Mouse (Mus musculus) kidney, postnatal 0 days (tissue): ENCODE data around the gene Ccpg1os. TPM values are rescaled to one million over a fixed set of nuclear protein-coding genes. Genes with fewer than 3 reads are reported as not detected.

ENCODE experiments used
- ATAC-seq: fragments of 200-750 bp; cut with Nextera tagmentation; replicated peaks from 2 replicates; pipeline ENCODE4 v1.8.0; 2017; ENCODE audit warnings: low read depth, moderate number of reproducible peaks, moderate TSS enrichment, moderate library complexity; ENCODE audit not compliant: low FRiP score
- DNase-seq: peaks from one replicate; pipeline ENCODE4 v3.0.0-alpha.2; 2016; ENCODE audit warnings: low spot score
- H3K27ac ChIP-seq: fragments of 300-500 bp; sonication (generic); 2 replicates; pipeline ENCODE4 v1.5.1; 2014; ENCODE audit warnings: mild to moderate bottlenecking
- H3K27me3 ChIP-seq: fragments of 300-500 bp; sonication (generic); 2 replicates; pipeline ENCODE4 v1.6.1; 2014; ENCODE audit warnings: low read length, mixed read lengths; ENCODE audit not compliant: insufficient read depth
- H3K36me3 ChIP-seq: fragments of 300-500 bp; sonication (generic); 2 replicates; pipeline ENCODE4 v1.6.1; 2014; ENCODE audit warnings: low read length, mixed read lengths; ENCODE audit not compliant: insufficient read depth
- H3K4me1 ChIP-seq: fragments of 300-500 bp; sonication (generic); replicated peaks from 2 replicates; pipeline ENCODE4 v1.6.1; 2014; ENCODE audit warnings: antibody characterized with exemption, low read length, mixed read lengths; ENCODE audit not compliant: insufficient read depth
- H3K4me2 ChIP-seq: fragments of 300-500 bp; sonication (generic); 2 replicates; pipeline ENCODE4 v1.6.1; 2014; ENCODE audit warnings: mild to moderate bottlenecking, low read length, moderate library complexity, mixed read lengths
- H3K4me3 ChIP-seq: fragments of 300-500 bp; sonication (generic); replicated peaks from 2 replicates; pipeline ENCODE4 v1.5.1; 2014; ENCODE audit warnings: low read depth, low read length
- H3K9ac ChIP-seq: fragments of 300-500 bp; sonication (generic); 2 replicates; pipeline ENCODE4 v1.6.1; 2014; ENCODE audit warnings: low read depth, low read length
- H3K9me3 ChIP-seq: fragments of 300-500 bp; sonication (generic); replicated peaks from 2 replicates; pipeline ENCODE4 v1.6.1; 2016; ENCODE audit warnings: low read length, inconsistent platforms, mixed read lengths
- CTCF ChIP-seq: IDR thresholded peaks from 2 replicates; pipeline ENCODE4 v1.5.1; 2016; ENCODE audit warnings: antibody characterized with exemption, low read depth, mild to moderate bottlenecking, moderate library complexity
- WGBS: fragments of 180-500 bp; shearing (Covaris S2); extraction: QIAGEN DNeasy Blood & Tissue Kit; methylation state at CpG from one replicate; pipeline ENCODE4 v1.1.7; 2014; 5-methylcytosine and 5-hydroxymethylcytosine counted together
- polyA plus RNA-seq: library from polyadenylated mRNA; unstranded; fragments of >200 nt; fragmentation: Nextera tagmentation; extraction: Ambion mirVana; gene quantifications from 2 replicates; pipeline ENCODE4 v1.2.1, GENCODE M21; 2015

The Ccpg1os gene
- polyA plus RNA-seq, 1 experiment from 2014 or later = 33.8 TPM

DNA sequence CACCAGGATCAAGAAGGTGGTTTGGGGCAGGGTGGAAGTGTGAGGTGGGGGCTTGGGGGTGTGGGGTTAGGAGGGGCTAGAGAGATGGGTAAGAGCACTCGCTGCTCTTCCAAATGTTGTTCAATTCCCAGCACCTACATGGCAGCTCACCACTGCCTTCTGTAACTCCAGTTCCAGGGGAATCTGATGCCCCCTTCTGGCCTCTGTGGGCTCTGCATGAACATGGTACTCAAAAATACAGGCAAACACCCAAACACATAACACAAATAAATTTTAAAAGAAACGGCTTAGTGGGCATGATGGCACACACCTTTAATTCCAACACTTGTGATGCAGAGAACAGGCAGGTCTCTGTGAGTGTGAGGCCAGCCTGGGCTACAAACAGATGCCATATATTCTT lies 30.4 kb downstream of the Ccpg1os start:
- peaks cover 5% of the 10 kb centered on the region; the same call in 1 of the 2 replicates for H3K4me1 ChIP-seq
- H3K4me3 ChIP-seq = no peak overlapping the region
- ATAC-seq = no peak
- WGBS = 55% methylated on average over 2 of the region's 2 CpGs
- no peak overlapping the region for H3K9ac ChIP-seq
- DNase-seq = no peak
- H3K27ac ChIP-seq = no peak overlapping the region
- no peaks in the 10 kb centered on the region for H3K36me3 ChIP-seq
- H3K4me2 ChIP-seq = no peak overlapping the region
- no peaks in the 10 kb centered on the region for H3K9me3 ChIP-seq
- TF ChIP-seq CTCF = peak; percentile 60
- H3K27me3 ChIP-seq = no peaks in the 10 kb centered on the region

DNA sequence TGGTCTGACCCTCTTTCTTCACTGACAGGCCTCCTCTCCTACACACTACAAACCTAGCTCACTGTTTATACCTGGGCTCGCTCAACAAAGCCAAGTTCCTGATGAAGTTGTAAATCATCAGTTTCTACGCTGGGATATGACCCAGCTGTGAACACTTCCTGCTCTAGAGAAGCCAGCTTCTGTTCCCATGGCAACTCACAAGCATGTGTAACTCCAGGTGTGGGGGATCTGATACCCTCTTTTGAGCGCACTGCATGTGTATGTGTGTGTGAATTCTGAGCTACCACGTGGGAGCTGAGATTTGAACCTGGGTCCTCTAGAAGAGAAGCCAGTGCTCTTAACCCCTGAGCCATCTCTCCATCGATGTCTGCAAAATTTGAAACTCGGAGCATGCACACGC lies 35.6 kb downstream of the Ccpg1os start:
- Histone ChIP-seq H3K9me3 (no peaks in the 10 kb centered on the region), H3K9ac (no peak overlapping the region), H3K4me1 (no peaks in the 10 kb centered on the region), H3K27me3 (no peaks in the 10 kb centered on the region), H3K4me3 (no peak overlapping the region), H3K36me3 (peaks cover 13% of the 10 kb centered on the region; the same call in 1 of the 2 replicates), H3K4me2 (no peak overlapping the region), H3K27ac (no peak overlapping the region)
- DNase-seq (peak; percentile 21), ATAC-seq (no peak)
- WGBS = 45% methylated on average over 7 of the region's 7 CpGs
- no peak for TF ChIP-seq CTCF

DNA sequence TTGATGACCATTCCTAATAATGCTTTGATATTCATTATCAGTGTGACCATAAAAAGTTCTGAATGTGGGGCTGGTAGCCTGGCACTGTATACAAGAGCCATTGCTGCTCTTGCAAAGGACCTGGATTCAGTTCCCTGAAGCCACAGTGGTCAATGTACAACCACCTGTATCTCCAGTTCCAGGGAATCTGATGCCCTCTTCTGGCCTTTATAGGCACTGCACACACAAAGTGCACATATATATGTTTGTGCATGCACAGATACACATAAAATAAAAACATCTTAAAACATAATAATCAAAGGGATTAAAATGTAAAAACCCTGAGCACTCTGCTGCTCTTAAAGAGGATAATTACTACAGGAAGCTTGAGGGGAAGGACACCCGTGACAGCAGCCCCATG lies 38.2 kb downstream of the Ccpg1os start:
- Histone ChIP-seq H3K27ac (no peak overlapping the region), H3K4me1 (no peaks in the 10 kb centered on the region), H3K9ac (no peak overlapping the region), H3K4me2 (no peak overlapping the region), H3K36me3 (peaks cover 13% of the 10 kb centered on the region; the same call in 1 of the 2 replicates), H3K4me3 (no peak overlapping the region), H3K27me3 (no peaks in the 10 kb centered on the region), H3K9me3 (no peaks in the 10 kb centered on the region)
- no peak for DNase-seq
- no peak for ATAC-seq
- 97% methylated on average over 1 of the region's 1 CpGs for WGBS
- TF ChIP-seq CTCF = peak; percentile 28; the same call in 1 of the 2 replicates

DNA sequence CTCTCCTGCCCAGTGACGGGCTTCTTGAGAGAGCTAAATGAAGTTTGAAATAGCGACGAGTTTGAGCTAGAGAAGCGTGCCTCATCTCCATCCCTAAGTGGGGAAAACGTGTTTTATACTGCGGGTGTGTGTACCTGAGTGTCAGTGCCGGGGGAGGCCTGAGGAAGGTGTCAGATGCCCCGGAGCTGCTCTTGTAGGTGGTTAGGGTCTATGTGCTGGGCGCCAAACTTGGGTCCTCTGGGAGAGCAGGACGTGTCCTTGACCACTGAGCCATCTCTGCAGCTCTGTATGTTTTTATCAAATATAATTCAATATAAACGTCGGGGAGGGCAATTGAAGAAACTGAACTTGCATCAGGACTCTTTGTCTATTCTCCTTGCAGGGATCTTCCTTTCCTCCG lies 40.9 kb downstream of the Ccpg1os start:
- Histone ChIP-seq H3K27me3 (no peaks in the 10 kb centered on the region), H3K4me2 (no peak overlapping the region), H3K4me1 (no peaks in the 10 kb centered on the region), H3K36me3 (peaks cover 13% of the 10 kb centered on the region; the same call in 1 of the 2 replicates), H3K4me3 (no peak overlapping the region), H3K9ac (no peak overlapping the region), H3K9me3 (no peaks in the 10 kb centered on the region), H3K27ac (no peak overlapping the region)
- no peak for DNase-seq
- 90% methylated on average over 13 of the region's 13 CpGs for WGBS
- TF ChIP-seq CTCF = no peak
- ATAC-seq = no peak

DNA sequence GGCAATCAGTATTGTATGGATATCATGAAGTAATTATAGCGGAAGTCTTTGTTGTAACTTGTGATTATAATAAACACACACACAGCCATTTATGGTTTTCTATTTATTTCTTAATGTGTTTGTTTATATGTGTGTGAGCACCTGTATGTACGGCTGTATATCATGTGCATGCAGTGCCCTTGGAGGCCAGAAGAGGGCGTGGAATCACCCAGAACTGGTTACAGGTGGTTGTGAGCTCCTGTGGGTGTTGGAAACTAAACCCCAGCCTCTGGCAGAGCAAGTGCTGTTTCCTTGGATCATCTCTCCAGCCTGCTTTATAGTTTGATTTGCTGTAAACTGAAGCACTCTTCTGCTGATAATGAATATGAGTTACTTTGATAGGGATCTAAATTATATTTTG lies 41.8 kb downstream of the Ccpg1os start:
- peaks cover 13% of the 10 kb centered on the region; the same call in 1 of the 2 replicates for H3K36me3 ChIP-seq
- no peak overlapping the region for H3K27ac ChIP-seq
- H3K27me3 ChIP-seq = no peaks in the 10 kb centered on the region
- TF ChIP-seq CTCF = peak; percentile 47
- no peaks in the 10 kb centered on the region for H3K9me3 ChIP-seq
- H3K4me1 ChIP-seq = no peaks in the 10 kb centered on the region
- H3K4me3 ChIP-seq = no peak overlapping the region
- no peak for DNase-seq
- no peak for ATAC-seq
- no peak overlapping the region for H3K9ac ChIP-seq
- H3K4me2 ChIP-seq = no peak overlapping the region
- WGBS = 64% methylated on average over 3 of the region's 3 CpGs

DNA sequence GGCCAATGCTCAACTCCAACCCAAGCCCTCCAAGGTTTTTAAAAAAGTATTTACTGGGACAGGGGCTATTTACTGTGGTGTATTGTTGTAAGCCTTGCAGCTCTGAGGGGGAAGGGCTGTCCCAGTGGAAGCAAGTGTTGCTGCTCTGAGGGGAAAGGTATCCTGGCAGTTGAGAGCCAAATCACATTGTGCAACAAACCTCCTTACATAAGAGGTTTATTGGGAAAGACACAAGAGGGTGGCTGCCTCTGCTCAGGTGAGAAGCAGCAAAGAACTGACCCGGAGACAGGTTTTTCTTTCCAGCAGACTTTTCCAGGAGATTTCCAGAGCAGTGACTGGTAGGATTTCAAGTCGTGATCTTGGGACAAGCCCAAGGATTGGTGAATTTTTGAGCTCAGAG lies 48.9 kb downstream of the Ccpg1os start:
- H3K4me3 ChIP-seq = no peak overlapping the region
- H3K9ac ChIP-seq = no peak overlapping the region
- no peak for TF ChIP-seq CTCF
- H3K4me1 ChIP-seq = no peaks in the 10 kb centered on the region
- H3K36me3 ChIP-seq = no peaks in the 10 kb centered on the region
- WGBS = 87% methylated on average over 2 of the region's 2 CpGs
- ATAC-seq (no peak), DNase-seq (no peak)
- H3K9me3 ChIP-seq = no peaks in the 10 kb centered on the region
- H3K27me3 ChIP-seq = no peaks in the 10 kb centered on the region
- no peak overlapping the region for H3K4me2 ChIP-seq
- no peak overlapping the region for H3K27ac ChIP-seq

DNA sequence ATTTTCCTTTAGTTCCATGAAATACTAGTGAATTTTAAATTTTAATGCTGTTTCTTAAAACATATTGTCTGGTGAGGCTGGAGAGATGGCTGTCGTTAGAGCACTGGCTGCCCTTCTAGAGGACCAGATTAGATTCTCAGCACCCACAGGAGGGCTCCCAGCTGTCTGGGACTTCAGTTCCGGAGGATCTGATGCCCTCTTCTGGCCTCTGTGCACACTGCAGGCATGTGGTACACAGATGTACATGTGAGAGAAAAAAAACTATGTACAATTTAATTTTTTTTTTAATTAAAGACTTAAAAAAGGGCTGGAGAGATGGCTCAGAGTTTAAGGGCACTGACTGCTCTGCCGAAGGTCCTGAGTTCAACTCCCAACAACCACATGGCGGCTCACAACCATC lies 49.9 kb downstream of the Ccpg1os start:
- WGBS = 88% methylated on average over 4 of the region's 4 CpGs
- no peak for ATAC-seq
- no peaks in the 10 kb centered on the region for H3K4me1 ChIP-seq
- H3K27ac ChIP-seq = no peak overlapping the region
- H3K4me2 ChIP-seq = no peak overlapping the region
- no peaks in the 10 kb centered on the region for H3K36me3 ChIP-seq
- H3K9me3 ChIP-seq = no peaks in the 10 kb centered on the region
- H3K9ac ChIP-seq = no peak overlapping the region
- no peak overlapping the region for H3K4me3 ChIP-seq
- no peaks in the 10 kb centered on the region for H3K27me3 ChIP-seq
- TF ChIP-seq CTCF = 0 out of 2 replicates have a peak, but pooled peaks have one; percentile 34
- no peak for DNase-seq
